Mouse (Mus musculus) mouse trophoblast stem cell (cell line): ENCODE results near the gene Adgra1.

Experiments
- in situ Hi-C, 2 experiments: fragments of 300-500 bp; cut with MseI, MboI; formaldehyde crosslinking; loops; 2 replicates in 1 of 2; 3 replicates in 1 of 2; pipeline ENCODE4 v1.15.1; 2025

Gene Adgra1

DNA sequence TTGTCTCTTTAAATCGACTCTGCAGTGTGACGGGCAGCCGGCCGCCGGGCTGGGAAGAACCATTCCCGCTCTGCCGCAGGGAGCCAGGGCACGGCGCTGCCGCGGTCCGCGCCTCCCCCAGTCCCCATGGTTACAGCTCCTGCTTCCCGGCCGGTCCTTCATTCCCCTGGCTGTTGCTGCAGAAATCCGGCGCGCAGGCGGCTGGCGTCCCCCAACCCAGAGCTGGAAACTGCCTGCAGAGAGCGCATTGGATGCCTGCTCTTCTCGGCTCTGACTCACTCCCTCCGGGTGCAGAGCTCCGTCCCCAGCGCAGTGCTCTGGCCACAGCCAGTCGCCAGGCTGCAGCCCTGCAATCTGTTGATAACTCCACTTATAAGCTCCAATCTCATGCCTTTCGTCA, at the start of gene Adgra1:
TSS of gene Adgra1 (plus strand) at position 139 of the 400 bp plus-strand sequence.
- in situ Hi-C loops: no loop called here

DNA sequence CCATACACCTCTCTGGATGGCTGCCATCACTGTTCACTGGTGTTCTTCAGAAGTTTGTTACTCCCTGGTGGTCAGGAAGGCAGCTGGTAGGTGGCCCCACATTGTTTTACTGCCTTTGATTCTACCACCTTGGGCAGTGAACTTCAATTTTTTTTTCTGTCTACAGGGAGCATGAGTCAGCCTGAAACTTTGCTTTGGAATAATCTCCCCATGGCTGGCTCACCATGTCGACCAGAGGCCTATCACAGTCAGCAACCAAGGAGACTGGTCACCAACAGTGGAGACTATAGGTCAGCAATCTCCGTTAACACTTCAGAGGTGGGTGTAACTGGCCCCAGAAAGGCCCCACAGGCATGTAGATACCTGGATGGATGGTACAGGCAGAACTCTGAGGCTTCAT, 46.6 kb upstream of the Adgra1 start:
- in situ Hi-C loops: no loop called here

DNA sequence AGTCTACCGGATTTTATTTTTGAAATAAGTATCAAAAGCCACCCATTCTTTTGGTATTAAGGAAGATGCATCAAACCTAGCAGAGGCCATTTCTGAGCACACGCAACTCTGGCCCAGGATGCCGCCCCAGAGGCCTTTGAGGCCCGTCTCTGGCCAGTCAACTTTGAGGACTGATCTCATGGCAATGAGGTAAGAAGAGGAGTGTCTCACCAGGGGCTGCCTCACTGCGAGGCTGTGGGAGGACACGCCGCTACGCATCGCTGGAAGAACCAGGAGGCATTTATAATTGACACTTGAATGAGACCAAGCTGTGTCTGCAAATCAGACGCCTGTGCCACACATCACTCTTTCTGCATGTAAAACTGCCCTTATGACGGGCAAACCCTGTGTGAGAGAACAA, 45.0 kb upstream of the Adgra1 start:
- in situ Hi-C loops: no loop called here

DNA sequence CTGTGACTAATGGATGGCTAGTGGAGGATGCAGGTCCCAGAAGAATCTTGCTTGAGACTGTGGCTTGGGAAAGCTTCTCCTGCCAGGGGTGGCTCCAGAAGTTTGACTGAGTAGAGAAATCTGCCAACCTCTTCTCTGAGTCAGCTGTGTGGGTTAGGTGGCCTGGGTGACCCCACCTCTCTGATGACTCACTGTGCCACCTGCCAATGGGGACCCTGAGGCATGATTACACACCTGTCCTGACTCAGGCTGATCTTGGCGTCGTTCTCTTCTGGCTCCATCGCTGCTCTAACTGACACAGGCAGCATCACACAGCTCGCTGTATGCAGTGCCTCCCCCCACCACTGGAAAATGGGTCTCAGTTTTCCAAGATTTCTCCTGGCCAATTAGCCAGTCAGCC, 44.3 kb upstream of the Adgra1 start:
- in situ Hi-C loops: no loop called here

DNA sequence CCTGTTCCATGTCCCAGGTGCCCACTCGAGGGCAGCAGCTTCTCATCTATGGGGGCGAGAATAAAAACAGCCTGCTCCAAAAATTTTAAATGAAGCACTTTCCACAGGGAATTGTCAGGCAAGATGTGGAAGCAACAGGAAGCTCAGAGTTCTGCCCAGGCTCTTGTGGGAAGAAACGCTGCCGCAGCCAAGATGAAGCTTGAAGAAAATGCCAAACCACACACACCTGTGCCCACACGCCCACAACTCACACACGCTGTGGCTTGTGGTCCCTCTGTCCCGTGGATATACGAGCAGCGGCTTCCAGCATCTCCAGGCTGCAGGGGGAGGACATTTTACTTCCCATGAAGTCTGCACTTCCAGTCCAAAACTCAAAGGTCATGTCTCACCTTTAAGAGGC, 42.4 kb upstream of the Adgra1 start:
- in situ Hi-C loops: no loop called here

DNA sequence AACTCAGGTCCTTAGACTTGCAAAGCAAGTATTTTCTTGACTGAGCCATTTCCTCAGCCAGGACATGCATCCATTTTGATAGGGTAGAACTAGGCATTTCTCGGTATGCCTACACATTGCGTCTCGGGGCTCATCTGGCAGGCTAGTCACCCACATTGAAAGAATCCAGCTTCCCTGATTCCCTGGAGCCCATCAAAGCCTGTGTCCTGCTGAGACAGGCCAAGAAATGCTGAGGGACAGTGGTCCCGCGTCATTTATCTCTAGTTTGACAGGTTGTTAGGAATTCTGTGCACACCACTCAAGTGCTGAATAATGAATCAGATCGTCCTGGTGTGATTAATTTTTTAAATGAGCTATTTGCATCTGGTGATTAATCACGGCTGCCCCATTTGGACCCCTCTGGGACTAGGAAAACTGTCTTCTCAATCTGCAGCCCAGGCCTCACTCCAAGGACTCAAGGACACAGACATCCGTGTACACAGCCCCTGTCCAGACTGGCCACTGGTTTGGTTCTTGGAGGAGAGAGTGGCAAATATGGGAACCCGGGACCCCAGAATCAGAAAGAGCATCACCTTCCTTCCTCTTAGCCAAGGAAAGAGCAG, 38.9 kb upstream of the Adgra1 start:
- in situ Hi-C loops: no loop called here

DNA sequence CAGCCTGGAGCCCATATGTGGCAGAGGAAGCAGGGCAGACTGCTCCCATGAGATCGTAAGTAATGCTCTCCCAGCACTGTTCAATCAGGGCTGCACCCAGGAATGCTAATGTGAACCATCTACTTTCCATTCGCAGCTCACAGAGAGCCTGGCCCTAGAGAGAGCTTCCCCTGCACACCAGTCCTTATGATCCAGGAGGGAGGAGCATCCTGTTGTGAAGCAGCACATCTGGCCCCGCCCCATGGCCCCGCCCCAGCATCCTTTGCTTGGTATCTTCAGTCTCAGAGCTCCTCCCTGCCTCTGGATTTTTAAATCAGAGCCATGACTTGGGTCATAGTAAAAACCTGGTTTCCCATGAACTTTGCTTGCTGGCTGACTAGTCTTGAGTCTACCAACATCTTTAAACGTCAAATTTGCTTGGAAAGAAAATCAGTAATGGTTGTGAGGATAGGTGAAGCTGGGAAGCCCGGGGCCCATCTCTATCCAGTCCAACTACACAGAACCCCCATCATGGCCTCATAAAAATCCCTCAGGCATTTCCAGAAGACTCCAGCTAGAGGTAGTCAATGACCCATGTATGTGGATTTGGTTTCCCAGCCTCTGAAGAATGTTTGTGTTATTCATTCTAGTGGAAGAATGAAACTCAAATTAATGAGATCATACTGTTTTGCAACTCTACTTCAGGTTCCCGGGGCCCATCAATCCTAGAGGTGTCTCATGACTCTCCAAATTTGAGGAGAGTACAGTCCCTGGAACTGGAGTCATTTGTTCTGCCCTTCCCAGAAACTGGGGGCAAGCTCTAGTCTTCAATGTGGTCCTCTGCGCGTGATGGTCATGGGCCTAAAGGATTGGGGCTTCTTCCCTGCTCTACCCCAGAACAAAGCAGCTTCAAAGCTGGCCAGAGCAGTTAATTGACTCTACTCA, 36.5 kb upstream of the Adgra1 start:
- in situ Hi-C loops: no loop called here

DNA sequence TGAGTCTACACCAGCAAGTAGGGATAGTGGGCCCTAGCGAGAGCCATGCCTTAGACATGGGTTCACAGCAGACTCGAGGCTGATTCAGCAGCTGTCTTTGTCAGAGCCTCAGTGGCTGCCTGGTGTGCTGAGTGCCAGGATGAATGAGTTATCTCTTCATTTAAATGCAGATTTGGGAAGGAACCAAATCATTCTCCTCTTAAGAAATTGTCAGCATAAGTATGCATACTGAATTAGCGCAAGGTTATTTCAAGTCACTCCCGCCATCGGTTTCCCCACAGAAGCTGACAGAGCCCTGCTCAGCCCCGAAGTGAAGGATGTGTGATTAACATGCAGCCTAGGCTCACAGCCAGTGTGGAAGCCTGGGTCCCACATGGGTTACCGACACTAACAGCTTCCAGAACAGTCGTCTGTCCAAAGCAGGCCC, 27.8 kb upstream of the Adgra1 start:
- in situ Hi-C loops: no loop called here

DNA sequence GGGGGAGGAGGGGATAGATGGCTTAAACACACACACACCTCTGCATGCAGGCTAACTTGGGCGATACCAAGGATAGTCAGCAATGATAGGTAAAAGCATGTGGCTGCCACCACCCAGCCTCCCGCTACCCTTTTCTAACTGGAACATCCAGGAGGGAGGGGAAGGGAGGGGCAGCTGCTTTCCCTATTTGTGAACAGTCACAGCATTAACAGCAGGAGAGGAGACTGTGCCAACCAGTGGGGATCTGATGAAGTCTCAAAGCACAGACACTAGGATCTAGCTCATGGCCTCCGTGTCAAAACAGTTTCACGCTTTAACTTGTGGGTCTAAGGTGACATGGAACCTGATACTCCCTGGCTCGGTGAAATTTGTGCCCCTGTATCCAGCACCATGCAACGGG, 23.9 kb upstream of the Adgra1 start:
- in situ Hi-C loops: no loop called here

DNA sequence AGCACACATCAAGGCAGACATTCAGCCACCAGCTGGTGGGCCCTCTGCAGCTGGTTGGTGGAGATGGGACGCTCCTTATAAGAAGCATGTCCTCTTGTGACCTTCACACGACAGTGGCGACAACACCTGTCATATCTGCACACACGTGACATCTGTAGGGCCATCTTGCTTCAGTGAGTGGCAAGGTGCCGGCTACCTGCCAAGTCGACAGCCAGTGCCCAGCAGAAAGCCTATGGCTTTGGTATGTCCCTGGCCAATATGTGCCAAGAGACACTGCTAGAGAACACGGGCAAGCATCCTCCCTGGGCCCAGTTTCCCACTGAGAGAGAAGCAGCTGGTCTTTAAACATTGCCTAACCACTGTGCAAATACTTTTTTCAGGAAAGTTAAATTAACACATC, 22.3 kb upstream of the Adgra1 start:
- in situ Hi-C loops: no loop called here

DNA sequence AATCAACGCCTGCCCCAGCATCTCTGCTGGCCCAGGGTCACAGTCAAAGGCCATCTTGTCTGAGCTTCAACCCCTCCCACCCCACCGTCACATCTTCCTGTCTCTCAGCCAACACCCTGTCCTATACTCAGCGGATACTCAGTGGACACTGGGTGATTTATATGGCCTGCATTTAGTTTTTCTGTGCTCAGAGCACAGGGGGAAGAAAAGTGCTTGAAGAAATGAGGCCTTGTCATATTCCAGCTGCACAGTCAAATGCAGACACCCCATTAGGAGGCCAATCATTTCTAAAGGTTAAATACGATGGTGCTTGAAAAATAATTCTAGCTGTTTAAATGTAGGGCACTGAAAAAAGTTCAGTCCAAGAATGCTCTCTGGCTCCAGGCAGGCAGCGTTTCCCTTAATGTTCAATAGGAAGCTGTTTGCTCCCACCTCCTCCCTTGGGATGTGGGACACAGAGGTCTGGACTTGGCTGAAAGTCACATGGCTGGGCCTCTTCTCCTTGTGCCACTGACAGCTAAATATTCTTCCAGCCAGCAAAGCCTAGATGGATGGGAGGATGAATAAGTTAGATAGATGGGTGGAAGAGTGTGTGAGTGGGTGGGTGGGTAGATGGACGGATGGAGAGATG, 20.3 kb upstream of the Adgra1 start:
- in situ Hi-C loops: no loop called here

DNA sequence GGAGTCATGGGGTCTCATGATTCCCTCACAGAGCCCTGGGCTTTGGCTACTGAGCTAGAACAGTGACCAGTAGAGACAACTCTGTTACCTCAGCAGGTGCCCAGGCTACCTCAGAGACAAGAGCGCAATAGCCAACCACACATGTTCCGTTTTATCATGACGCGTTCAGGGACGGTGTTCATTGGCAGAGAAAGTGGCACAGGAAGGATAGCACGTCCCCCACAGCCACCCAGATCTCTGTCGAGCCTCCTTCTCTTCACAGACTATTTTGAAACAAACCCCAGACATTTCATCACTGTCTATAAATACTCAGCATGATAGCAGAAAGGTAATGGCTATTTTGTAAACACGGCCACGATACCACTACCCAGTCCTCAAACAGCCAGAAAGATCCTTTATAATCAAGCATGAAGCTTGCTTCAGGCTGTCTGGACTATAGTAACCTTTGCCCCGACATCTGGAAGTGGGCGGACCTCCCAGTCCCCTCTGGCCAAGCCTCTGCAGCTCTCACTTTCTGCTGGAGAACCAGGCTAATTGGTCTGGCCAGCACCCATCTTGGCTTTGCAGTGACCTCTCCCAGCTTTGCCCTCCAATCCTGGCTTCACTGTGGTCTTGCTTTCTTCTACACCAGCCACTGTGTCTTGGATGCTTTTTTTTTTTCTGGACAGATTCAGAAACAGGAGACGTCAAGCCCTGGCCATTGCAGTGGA, 11.5 kb upstream of the Adgra1 start:
- in situ Hi-C loops: no loop called here

DNA sequence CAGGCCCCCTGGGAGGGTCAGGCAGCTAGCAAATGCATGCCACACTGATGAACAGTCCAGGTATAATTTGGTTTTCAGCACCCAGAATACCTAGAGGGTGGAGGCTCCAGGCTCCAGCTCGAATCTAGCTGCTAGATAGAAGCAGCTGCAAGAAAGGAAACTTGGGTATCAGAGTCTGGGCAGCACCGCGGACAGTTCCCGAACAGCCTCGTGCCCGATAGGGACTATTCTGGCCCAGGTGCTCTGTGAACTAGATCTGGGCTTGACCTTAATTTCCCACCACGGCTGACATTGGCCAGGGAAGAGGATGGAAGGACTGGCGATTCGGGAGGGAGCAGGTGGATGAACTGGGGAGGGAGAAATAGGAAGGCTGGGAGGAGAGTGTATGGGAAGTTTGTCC, 6.3 kb upstream of the Adgra1 start:
- in situ Hi-C loops: no loop called here

DNA sequence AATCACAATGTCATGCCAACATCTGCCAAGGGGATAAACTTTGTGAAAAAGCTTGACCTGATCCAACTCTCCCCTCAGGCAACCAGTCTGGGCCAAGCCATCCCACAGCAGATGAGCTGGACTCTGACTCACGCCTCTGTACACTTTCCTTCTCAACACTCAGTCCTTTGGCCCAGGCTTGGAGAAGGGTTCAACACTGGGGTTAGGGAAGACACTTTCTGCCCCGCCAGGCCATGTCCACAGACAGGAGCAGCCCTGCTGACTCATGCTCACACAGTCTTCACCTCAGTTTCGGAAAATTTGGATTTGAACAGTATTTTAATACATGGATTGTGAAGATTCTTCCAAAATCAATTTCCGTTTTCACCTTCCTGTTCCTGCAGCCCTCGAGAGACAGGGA, 442 bp upstream of the Adgra1 start:
- in situ Hi-C loops: no loop called here

DNA sequence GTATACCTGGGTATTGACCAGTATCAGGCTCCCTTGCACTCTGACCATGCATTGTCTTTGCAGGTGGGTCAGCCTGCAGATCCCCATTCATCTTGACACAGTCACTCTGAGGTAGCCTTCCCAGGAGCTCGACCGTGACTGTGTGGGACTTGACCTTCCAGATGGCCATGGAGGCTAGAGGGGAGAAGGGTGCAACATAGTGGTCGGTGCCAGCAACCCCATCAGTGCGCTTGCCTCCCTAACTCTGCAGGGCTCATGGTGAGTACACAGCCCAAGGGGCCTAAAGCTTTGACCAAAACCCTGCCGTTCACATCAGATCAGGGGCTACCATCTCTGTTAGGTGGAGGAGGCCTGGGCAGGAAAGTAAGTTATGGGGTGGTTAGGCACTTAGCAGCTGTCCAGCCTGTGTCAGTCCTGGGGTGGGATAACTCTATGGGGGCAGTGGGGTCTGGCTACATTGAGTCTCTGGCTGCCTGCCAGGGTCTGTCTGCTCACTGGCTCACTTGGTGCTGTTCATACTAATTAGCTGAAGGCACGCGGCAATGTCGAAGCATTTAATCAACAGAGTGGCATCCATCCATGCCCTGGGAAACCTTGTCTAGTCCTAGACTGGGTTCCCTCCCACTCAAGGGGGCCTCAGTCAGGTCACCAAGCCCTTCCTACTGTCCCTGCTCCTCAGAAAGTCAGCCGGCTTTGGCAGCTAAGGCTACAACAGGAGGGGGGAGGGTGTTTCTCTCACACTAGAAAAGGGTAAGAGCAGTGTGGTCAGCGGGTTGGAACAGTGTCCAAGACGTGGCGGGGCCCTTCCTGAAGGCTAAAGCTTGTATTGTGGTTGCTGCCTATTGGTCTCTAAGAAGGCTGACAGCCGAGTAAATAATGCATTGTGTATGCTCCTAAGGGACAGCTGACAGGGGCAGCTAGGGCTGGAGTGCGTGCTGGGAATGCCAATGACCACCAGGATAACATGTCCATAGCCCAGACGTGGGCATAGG, 1.5 kb downstream of the Adgra1 start:
- in situ Hi-C loops: no loop called here

DNA sequence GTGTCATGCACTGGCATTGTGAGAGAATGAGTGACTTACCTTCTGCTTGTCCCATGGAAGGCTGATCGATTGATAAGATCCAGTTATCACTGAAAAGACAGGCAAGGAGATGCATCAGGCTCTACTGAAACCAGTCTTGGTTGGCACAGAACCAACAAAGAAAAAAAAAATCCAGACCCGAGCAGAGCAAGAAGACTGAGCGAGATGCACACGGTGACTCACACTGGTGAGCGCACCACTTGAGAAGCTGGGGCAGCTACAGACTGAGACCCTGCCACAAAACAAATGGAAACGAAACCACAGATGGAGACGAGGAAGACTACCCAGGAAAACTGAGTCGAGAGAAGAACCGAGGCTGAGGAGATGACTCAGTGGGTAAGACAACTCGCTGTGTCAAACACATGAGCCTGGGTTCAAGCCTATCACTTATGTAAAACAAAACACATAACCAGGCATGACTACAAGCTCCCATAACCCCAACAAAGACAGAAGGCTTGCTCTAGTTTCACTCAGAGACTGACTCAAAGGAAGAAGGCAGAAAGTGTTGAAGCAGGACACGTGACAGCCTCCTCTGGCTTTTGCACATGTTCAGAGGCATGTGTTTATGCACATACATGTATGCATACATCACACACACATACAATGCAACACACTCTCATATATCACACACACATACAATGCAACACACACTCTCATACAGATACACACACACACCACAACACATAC, 6.6 kb downstream of the Adgra1 start:
- in situ Hi-C loops: no loop called here

DNA sequence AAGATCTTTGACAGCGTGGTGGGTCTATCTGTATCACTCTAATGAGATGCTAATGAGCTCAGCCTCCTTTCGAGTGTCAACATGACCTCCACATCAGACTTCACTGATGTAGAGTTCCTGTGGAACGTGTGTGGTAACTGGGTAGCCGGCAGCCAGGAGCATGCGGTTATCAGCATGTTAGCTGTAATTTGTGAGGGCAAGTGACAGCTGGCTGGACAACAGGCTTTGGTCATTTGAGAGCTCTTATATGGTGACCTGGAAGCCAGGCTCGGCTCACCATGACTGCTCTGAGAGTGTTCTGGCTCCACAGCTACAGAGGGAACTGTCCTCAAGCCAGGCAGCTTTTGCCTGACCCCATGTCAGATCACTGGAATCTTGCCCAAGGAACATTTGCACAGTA, 8.4 kb downstream of the Adgra1 start:
- in situ Hi-C loops: no loop called here

DNA sequence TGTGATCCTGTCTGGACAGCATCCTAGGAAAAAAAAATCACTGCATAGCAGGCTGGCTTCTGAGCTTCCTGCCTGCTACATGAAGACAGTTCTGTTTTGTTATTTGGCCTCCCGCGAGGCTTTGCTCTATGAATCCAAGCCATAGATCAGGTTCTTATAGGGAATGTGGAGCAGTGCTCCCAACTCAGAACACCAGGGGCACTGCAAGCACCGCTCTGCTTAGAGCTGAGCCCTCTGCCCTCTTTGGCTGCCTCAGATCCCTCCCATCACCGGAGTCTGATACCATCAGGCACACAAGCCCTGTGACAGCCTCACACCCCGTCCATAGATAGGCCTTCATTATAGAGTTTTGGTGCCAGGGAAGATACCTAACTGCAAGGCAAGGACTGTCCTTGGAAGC, 9.2 kb downstream of the Adgra1 start:
- in situ Hi-C loops: no loop called here

DNA sequence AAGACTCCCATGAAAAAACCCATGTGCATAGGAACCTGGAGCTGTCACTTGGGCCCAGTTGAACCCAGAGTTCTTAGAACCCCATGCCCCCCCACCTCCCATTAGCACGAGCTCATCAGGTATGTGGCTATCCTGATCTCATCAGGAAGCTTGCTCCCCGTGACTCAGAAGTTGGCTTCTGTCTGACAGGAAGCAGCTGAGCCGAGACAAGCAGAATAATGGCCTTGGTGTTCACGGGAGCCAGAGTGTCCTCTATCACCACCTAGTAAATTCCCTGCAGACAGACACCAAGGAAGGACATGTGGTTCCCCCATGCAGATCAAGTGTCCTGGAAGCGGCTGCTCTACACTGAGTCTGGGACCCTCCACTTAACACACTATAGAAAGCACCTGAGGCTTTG, 9.8 kb downstream of the Adgra1 start:
- in situ Hi-C loops: no loop called here

DNA sequence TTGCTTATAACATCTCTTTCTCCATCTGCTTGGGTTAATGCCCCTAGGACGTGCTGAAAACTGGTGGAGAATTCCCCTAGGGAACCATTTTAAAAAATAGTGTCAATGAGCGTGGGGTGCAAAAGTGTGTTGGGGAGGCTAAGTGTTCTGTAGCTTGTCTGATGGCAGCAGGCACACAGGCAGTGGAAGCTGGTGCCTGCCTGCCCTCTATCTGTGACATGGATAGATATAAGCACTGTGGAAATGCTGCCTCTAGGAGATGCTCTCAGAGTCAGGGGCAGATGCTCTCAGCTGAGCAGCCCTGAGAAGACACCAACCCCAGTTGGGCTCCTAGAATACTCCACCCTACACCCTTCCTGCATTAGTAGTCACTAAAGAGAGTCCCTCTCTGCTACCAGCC, 11.1 kb downstream of the Adgra1 start:
- in situ Hi-C loops: no loop called here
